Mouse (Mus musculus) left cerebral cortex, postnatal 36 days (tissue): ENCODE data around the gene Unc5cl. TPM values are rescaled to one million over a fixed set of nuclear protein-coding genes. Genes with fewer than 3 reads are reported as not detected.
A peak's percentile ranks its signal among the peaks of the same experiment; 100 is the strongest.

Source experiments
- DNase-seq, 2 experiments: peaks; one replicate each; pipeline ENCODE4 v3.0.0; 2021 to 2022; ENCODE audit warnings: low spot score in 2 of 2, mixed read lengths in 1 of 2
- intact Hi-C: fragments of 180-260 bp; cut with DNase I; formaldehyde crosslinking; loops from one replicate; pipeline ENCODE4 v1.15.1; 2025
- total RNA-seq, 2 experiments: library from RNA; stranded (reverse); gene quantifications; 2 replicates each; pipeline ENCODE4 v1.2.3; 2021

Gene Unc5cl
- total RNA-seq, 2 experiments from 2014 or later, result 0.34 to 0.59 TPM

GRCm38 (mm10) chr17:48512614-48513281 lies 58.0 kb downstream of the Unc5cl start:
- DNase-seq, result no peak
- intact Hi-C loops, result no loop called here

- intact Hi-C loops, result no loop called here
- DNase-seq, result no peak
Measured at GRCm38 (mm10) chr17:48514613-48515012, 59.9 kb downstream of the Unc5cl start.

GRCm38 (mm10) chr17:48519046-48519445 lies 64.3 kb downstream of the Unc5cl start:
- intact Hi-C loops, result no loop called here
- no peak for DNase-seq

GRCm38 (mm10) chr17:48520352-48520751 lies 65.7 kb downstream of the Unc5cl start:
- intact Hi-C loops, result no loop called here

GRCm38 (mm10) chr17:48523056-48523455 lies 68.4 kb downstream of the Unc5cl start:
- DNase-seq, result no peak
- intact Hi-C loops, result no loop called here

More at GRCm38 (mm10) chr17:48520352-48520751, 65.7 kb downstream of the Unc5cl start:
- no peak for DNase-seq

- intact Hi-C loops, result no loop called here
- DNase-seq, result no peak
Measured at GRCm38 (mm10) chr17:48533844-48534705, 79.4 kb downstream of the Unc5cl start.

- intact Hi-C loops, result no loop called here
- no peak for DNase-seq
Measured at GRCm38 (mm10) chr17:48538328-48538727, 83.6 kb downstream of the Unc5cl start.

GRCm38 (mm10) chr17:48539326-48539725 lies 84.6 kb downstream of the Unc5cl start:
- intact Hi-C loops, result no loop called here
- DNase-seq, result peak in 1 of 2 experiments; percentile 21

- intact Hi-C loops, result loop anchor here (2.0 to 10.0 kb wide), 2 partner anchors 232 to 390 kb away; partner anchors contain the start of gene Lrfn2
- DNase-seq, result peak in 1 of 2 experiments; percentile 16
Measured at GRCm38 (mm10) chr17:48542733-48543132, 88.0 kb downstream of the Unc5cl start.

GRCm38 (mm10) chr17:48543301-48543765 lies 88.6 kb downstream of the Unc5cl start:
- intact Hi-C loops, result loop anchor here (2.0 to 10.0 kb wide), 2 partner anchors 231 to 389 kb away; partner anchors contain the start of gene Lrfn2
- DNase-seq, result peak; percentile 75 to 77

GRCm38 (mm10) chr17:48544722-48545121 lies 90.0 kb downstream of the Unc5cl start:
- DNase-seq, result no peak
- intact Hi-C loops, result loop anchor here (5.0 to 10.0 kb wide), 2 partner anchors 48 to 230 kb away; no protein-coding TSS in a partner anchor

- peak; percentile 60 to 67 for DNase-seq
- intact Hi-C loops, result loop anchor here (5.0 to 10.0 kb wide), 2 partner anchors 47 to 229 kb away; no protein-coding TSS in a partner anchor
Measured at GRCm38 (mm10) chr17:48545223-48545943, 90.7 kb downstream of the Unc5cl start.

GRCm38 (mm10) chr17:48546036-48546435 lies 91.3 kb downstream of the Unc5cl start:
- intact Hi-C loops, result loop anchor here (5.0 to 10.0 kb wide), 2 partner anchors 46 to 229 kb away; no protein-coding TSS in a partner anchor
- no peak for DNase-seq

GRCm38 (mm10) chr17:48547668-48548067 lies 93.0 kb downstream of the Unc5cl start:
- no peak for DNase-seq
- intact Hi-C loops, result loop anchor here (5.0 to 10.0 kb wide), 2 partner anchors 45 to 227 kb away; no protein-coding TSS in a partner anchor

- peak in 1 of 2 experiments; percentile 21 for DNase-seq
Measured at GRCm38 (mm10) chr17:48551788-48552531, 97.3 kb downstream of the Unc5cl start.

GRCm38 (mm10) chr17:48552532-48552915 lies 97.8 kb downstream of the Unc5cl start:
- DNase-seq, result no peak
- intact Hi-C loops, result no loop called here

More at GRCm38 (mm10) chr17:48551788-48552531, 97.3 kb downstream of the Unc5cl start:
- intact Hi-C loops, result no loop called here

GRCm38 (mm10) chr17:48556223-48556962 lies 101.7 kb downstream of the Unc5cl start:
- DNase-seq, result no peak
- intact Hi-C loops, result no loop called here
